Mouse (Mus musculus) CH12.LX (cell line): ENCODE measurements at regions not wholly inside any gene's neighbourhood (a gene's known extent, or its start where the extent isn't known, plus 50 kb on each side); places are given as distances from the start of the nearest gene placed in this dataset.
A peak's percentile ranks its signal among the peaks of the same experiment; 100 is the strongest.

Source experiments
- DNase-seq: peaks from one replicate; pipeline ENCODE4 v3.0.0-alpha.2; 2013; ENCODE audit errors: extremely low read depth
- H3K27ac ChIP-seq: 2 replicates; pipeline ENCODE4 v1.5.1; 2012; ENCODE audit warnings: low read depth, mild to moderate bottlenecking, control low read depth, moderate library complexity; ENCODE audit not compliant: insufficient read depth
- H3K27me3 ChIP-seq: replicated peaks from 2 replicates; pipeline ENCODE3; 2012; ENCODE audit warnings: inconsistent platforms
- H3K36me3 ChIP-seq, 2 experiments: replicated peaks in 1 of 2; 2 replicates each; pipeline versions ENCODE3 to v1.6.1; 2012; ENCODE audit warnings: inconsistent platforms in 1 of 2, low read length in 1 of 2, mild to moderate bottlenecking in 1 of 2, mixed read lengths in 1 of 2, moderate library complexity in 1 of 2; ENCODE audit not compliant: control insufficient read depth in 1 of 2, insufficient read depth in 1 of 2
- H3K4me1 ChIP-seq, 2 experiments: 2 replicates each; pipeline ENCODE4 v1.6.1; 2012; ENCODE audit warnings: inconsistent platforms in 1 of 2, moderate library complexity in 1 of 2; ENCODE audit not compliant: insufficient read depth in 2 of 2, control insufficient read depth in 1 of 2
- H3K4me2 ChIP-seq: 2 replicates; pipeline ENCODE4 v1.6.1; 2012; ENCODE audit warnings: low read depth, mild to moderate bottlenecking, control low read depth; ENCODE audit not compliant: poor library complexity, insufficient read depth, severe bottlenecking
- H3K4me3 ChIP-seq, 3 experiments: fragments of 150-350 bp in 1 of 3; sonication (generic) in 1 of 3; replicated peaks in 1 of 3; 2 replicates each; pipeline versions ENCODE3 to v1.5.1; 2011 to 2012; ENCODE audit warnings: low read depth in 2 of 3, low read length in 2 of 3, mild to moderate bottlenecking in 2 of 3, moderate library complexity in 2 of 3, control low read depth in 1 of 3, improper control_type of control experiment in 1 of 3, inconsistent platforms in 1 of 3, mixed read lengths in 1 of 3; ENCODE audit not compliant: poor library complexity in 1 of 3
- H3K79me2 ChIP-seq: replicated peaks from 2 replicates; pipeline ENCODE4 v1.6.1; 2012; ENCODE audit warnings: mild to moderate bottlenecking, moderate library complexity; ENCODE audit not compliant: control insufficient read depth, poor library complexity, insufficient read depth, severe bottlenecking; ENCODE audit errors: extremely low read depth
- H3K9ac ChIP-seq: 2 replicates; pipeline ENCODE4 v1.6.1; 2012; ENCODE audit warnings: low read depth, mild to moderate bottlenecking, control low read depth, moderate library complexity; ENCODE audit not compliant: insufficient read depth
- H3K9me3 ChIP-seq: replicated peaks from 2 replicates; pipeline ENCODE3; 2012; ENCODE audit warnings: low read length, inconsistent platforms, mixed read lengths
- CTCF ChIP-seq, 2 experiments: IDR thresholded peaks in 1 of 2; conservative IDR thresholded peaks in 1 of 2; 2 replicates each; pipeline ENCODE4 v1.5.1; 2011 to 2012; ENCODE audit warnings: low read depth in 2 of 2, low read length in 2 of 2, improper control_type of control experiment in 1 of 2, inconsistent platforms in 1 of 2, mild to moderate bottlenecking in 1 of 2, moderate library complexity in 1 of 2
- E2F4 ChIP-seq: IDR thresholded peaks from 2 replicates; pipeline ENCODE4 v1.6.1; 2011; ENCODE audit warnings: low read depth, low read length, improper control_type of control experiment; ENCODE audit not compliant: insufficient replicate concordance
- IRF4 ChIP-seq: IDR thresholded peaks from 2 replicates; pipeline ENCODE4 v1.6.1; 2014; ENCODE audit warnings: low read depth, mild to moderate bottlenecking, inconsistent platforms, low read length, improper control_type of control experiment
- JUND ChIP-seq: conservative IDR thresholded peaks from 2 replicates; pipeline ENCODE4 v1.6.1; 2011; ENCODE audit warnings: low read depth, low read length, improper control_type of control experiment
- MAX ChIP-seq: IDR thresholded peaks from 2 replicates; pipeline ENCODE4 v1.6.1; 2011; ENCODE audit warnings: low read length, improper control_type of control experiment
- MAZ ChIP-seq: IDR thresholded peaks from 2 replicates; pipeline ENCODE4 v1.6.1; 2012; ENCODE audit warnings: low read depth, mild to moderate bottlenecking, inconsistent platforms, low read length, improper control_type of control experiment, moderate library complexity
- MEF2A ChIP-seq: IDR thresholded peaks from 2 replicates; pipeline ENCODE4 v1.6.1; 2014; ENCODE audit warnings: low read depth, mild to moderate bottlenecking, inconsistent platforms, low read length, improper control_type of control experiment, borderline replicate concordance
- MYC ChIP-seq: IDR thresholded peaks from 2 replicates; pipeline ENCODE4 v1.6.1; 2011; ENCODE audit warnings: low read depth, mild to moderate bottlenecking, improper control_type of control experiment, low read length
- NELFE ChIP-seq: IDR thresholded peaks from 2 replicates; pipeline ENCODE4 v1.6.1; 2011; ENCODE audit warnings: low read depth, low read length, improper control_type of control experiment
- PAX5 ChIP-seq: IDR thresholded peaks from 2 replicates; pipeline ENCODE4 v1.6.1; 2012; ENCODE audit warnings: low read length, inconsistent platforms, mixed read lengths
- RAD21 ChIP-seq: IDR thresholded peaks from 2 replicates; pipeline ENCODE4 v1.6.1; 2011; ENCODE audit warnings: low read depth, mild to moderate bottlenecking, low read length, improper control_type of control experiment, moderate library complexity
- SMC3 ChIP-seq: IDR thresholded peaks from 2 replicates; pipeline ENCODE4 v1.6.1; 2011; ENCODE audit warnings: low read depth, low read length, improper control_type of control experiment
- UBTF ChIP-seq: IDR thresholded peaks from 2 replicates; pipeline ENCODE4 v1.6.1; 2012; ENCODE audit warnings: low read depth, mild to moderate bottlenecking, inconsistent platforms, low read length, improper control_type of control experiment, moderate library complexity
- USF1 ChIP-seq: IDR thresholded peaks from 2 replicates; pipeline ENCODE4 v1.6.1; 2014; ENCODE audit warnings: low read depth, mild to moderate bottlenecking, inconsistent platforms, low read length, improper control_type of control experiment
- ZC3H11A ChIP-seq: IDR thresholded peaks from 2 replicates; pipeline ENCODE4 v1.6.1; 2012; ENCODE audit warnings: low read depth, mild to moderate bottlenecking, inconsistent platforms, low read length, improper control_type of control experiment
- ZNF384 ChIP-seq: IDR thresholded peaks from 2 replicates; pipeline ENCODE4 v1.6.1; 2012; ENCODE audit warnings: low read depth, low read length, improper control_type of control experiment, inconsistent platforms
- dilution Hi-C: fragments of 300-500 bp; cut with MboI; formaldehyde crosslinking; loops from 2 replicates; pipeline ENCODE4 v1.14.3; 2020; ENCODE audit warnings: low sequenced_read_pairs; ENCODE audit not compliant: extremely low pct_unique_long_range_greater_than_20kb, extremely low pct_ligation_motif_present
- in situ Hi-C: fragments of 300-500 bp; cut with MboI; formaldehyde crosslinking; loops from 3 replicates; pipeline ENCODE4 v1.14.3; 2019; ENCODE audit warnings: low sequenced_read_pairs, low pct_ligation_motif_present, low pct_unique_long_range_greater_than_20kb, mixed read lengths

DNA sequence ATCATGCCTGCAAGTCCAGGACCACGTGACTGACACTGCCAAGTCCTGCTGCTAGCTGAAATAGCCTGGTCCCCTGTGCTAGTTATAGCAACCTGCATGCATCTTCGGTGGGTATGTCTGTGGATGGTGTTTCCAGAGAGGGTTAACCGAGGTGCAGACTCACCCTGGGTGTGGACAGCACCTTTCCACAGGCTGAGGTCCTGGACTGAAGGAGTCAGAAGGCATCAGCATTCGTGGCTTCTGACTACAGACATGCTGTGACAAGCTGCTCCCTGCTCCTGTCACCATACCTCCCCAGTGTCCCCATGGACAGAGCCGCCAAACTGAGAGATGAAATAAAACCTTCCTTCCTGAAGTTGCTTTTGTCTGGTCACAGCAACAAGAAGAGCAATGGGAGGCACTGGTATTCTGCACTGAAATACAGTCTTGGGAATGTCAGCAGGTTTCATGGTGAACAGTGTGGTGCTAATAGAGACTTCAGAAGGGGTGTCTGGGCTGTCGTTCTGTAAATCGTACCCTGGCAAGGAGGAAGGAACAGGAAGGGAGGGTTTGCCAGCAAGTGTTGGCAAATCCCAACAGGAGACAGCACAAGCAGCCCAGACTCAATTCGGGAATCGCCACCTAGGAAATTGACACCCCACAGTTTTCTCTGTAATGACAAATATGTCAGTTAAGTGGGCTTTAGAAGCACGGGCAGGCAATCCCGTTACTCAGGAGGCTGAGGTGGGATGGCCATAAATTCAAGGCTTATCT is 237.7 kb downstream of the Hs3st3b1 start:
- H3K4me1 ChIP-seq = no peaks in the 10 kb centered on the region
- no peak overlapping the region for H3K27ac ChIP-seq
- no peaks in the 10 kb centered on the region for H3K27me3 ChIP-seq
- H3K79me2 ChIP-seq = no peaks in the 10 kb centered on the region
- in situ Hi-C loops (no loop called here), dilution Hi-C loops (no loop called here)
- no peak overlapping the region for H3K4me3 ChIP-seq
- no peak overlapping the region for H3K4me2 ChIP-seq
- no peak for TF ChIP-seq RAD21
- no peak for TF ChIP-seq MYC
- peak; percentile 12 for TF ChIP-seq USF1
- TF ChIP-seq PAX5 = no peak
- TF ChIP-seq NELFE = no peak
- TF ChIP-seq UBTF = no peak
- TF ChIP-seq JUND = no peak
- no peak for TF ChIP-seq MAX
- no peak for TF ChIP-seq E2F4
- H3K9ac ChIP-seq = no peak overlapping the region
- no peaks in the 10 kb centered on the region for H3K9me3 ChIP-seq
- DNase-seq = no peak
- H3K36me3 ChIP-seq = no peaks in the 10 kb centered on the region

DNA sequence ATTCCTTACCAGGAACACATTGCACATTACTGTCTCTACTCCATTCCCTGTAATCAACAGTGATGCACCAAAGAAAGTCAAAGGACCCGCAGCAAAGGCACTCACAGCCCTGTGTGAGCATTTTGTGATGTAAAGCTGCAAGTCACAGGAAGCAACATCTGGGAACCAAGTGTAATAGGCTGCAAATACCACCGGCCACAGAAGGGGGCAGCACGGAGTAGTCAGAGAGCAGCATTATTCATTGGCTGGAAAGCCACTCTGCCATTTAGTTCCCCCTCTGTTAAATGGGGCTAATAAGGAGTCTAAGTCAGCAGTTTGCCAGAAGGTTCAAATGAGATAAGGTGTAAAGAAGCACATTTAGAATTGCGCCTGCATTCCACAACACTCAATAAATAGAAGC is 231.0 kb downstream of the Hs3st3b1 start:
- in situ Hi-C loops (no loop called here), dilution Hi-C loops (no loop called here)
- Histone ChIP-seq H3K9me3 (no peaks in the 10 kb centered on the region), H3K27me3 (no peaks in the 10 kb centered on the region), H3K4me3 (no peak overlapping the region), H3K9ac (no peak overlapping the region), H3K27ac (no peak overlapping the region), H3K79me2 (no peaks in the 10 kb centered on the region), H3K36me3 (no peaks in the 10 kb centered on the region), H3K4me2 (no peak overlapping the region), H3K4me1 (peaks cover 4 to 5% of the 10 kb centered on the region in 2 experiments; a peak in 3 of 4 replicates)
- peak; percentile 63 for DNase-seq
- TF ChIP-seq UBTF (no peak), SMC3 (peak; percentile 71), ZC3H11A (no peak), USF1 (no peak), IRF4 (no peak), ZNF384 (no peak), RAD21 (peak; percentile 56), MAZ (no peak), CTCF (conservative IDR thresholded peaks at IDR 0.05 in 1 of 2, IDR thresholded peaks at IDR 0.05 in 1 of 2; ENCODE audit: low read depth in 2 of 2, low read length in 2 of 2) (peak; percentile 56 to 79), MEF2A (no peak)
